Mouse (Mus musculus): ENCODE measurements around the gene Mboat1. TPM values are rescaled to one million over a fixed set of nuclear protein-coding genes. Genes with fewer than 3 reads are reported as not detected.

Gene Mboat1
- polyA plus RNA-seq, 1 experiment: 2.9 TPM

GRCm38 (mm10) chr13:30217588-30218371 is 81.5 kb downstream of the Mboat1 start:
- TF ChIP-seq POLR2A (IDR thresholded peaks at IDR 0.05; ENCODE audit: borderline replicate concordance, control insufficient read depth, low read depth, low read length): no peak
- TF ChIP-seq CTCF (IDR thresholded peaks at IDR 0.05; ENCODE audit: control insufficient read depth, insufficient read depth, low read length): no peak
- no peaks in the 10 kb centered on the region for H3K4me1 ChIP-seq (ENCODE audit: control insufficient read depth, insufficient read depth, low read length)
- no peak overlapping the region for H3K4me3 ChIP-seq (replicated peaks; ENCODE audit: control insufficient read depth, low read depth, low read length)
- 83% methylated on average over 12 of the region's 12 CpGs for WGBS
- H3K27ac ChIP-seq (ENCODE audit: control insufficient read depth, insufficient read depth, low read depth, low read length, poor library complexity): no peak overlapping the region

- H3K4me1 ChIP-seq (ENCODE audit: control insufficient read depth, insufficient read depth, low read length): no peaks in the 10 kb centered on the region
- H3K4me3 ChIP-seq (replicated peaks; ENCODE audit: control insufficient read depth, low read depth, low read length): no peak overlapping the region
- no peak overlapping the region for H3K27ac ChIP-seq (ENCODE audit: control insufficient read depth, insufficient read depth, low read depth, low read length, poor library complexity)
- 87% methylated on average over 7 of the region's 7 CpGs for WGBS
- TF ChIP-seq CTCF (IDR thresholded peaks at IDR 0.05; ENCODE audit: control insufficient read depth, insufficient read depth, low read length): no peak
- TF ChIP-seq POLR2A (IDR thresholded peaks at IDR 0.05; ENCODE audit: borderline replicate concordance, control insufficient read depth, low read depth, low read length): no peak
Measured at GRCm38 (mm10) chr13:30219597-30219996, 83.3 kb downstream of the Mboat1 start.

- H3K4me1 ChIP-seq (ENCODE audit: control insufficient read depth, insufficient read depth, low read length): no peaks in the 10 kb centered on the region
- H3K4me3 ChIP-seq (replicated peaks; ENCODE audit: control insufficient read depth, low read depth, low read length): no peak overlapping the region
- no peak overlapping the region for H3K27ac ChIP-seq (ENCODE audit: control insufficient read depth, insufficient read depth, low read depth, low read length, poor library complexity)
- 80% methylated on average over 3 of the region's 3 CpGs for WGBS
- no peak for TF ChIP-seq CTCF (IDR thresholded peaks at IDR 0.05; ENCODE audit: control insufficient read depth, insufficient read depth, low read length)
Measured at GRCm38 (mm10) chr13:30221316-30221715, 85.0 kb downstream of the Mboat1 start.

GRCm38 (mm10) chr13:30224114-30224513 is 87.8 kb downstream of the Mboat1 start:
- 78% methylated on average over 10 of the region's 10 CpGs for WGBS
- H3K4me3 ChIP-seq (replicated peaks; ENCODE audit: control insufficient read depth, low read depth, low read length): no peak overlapping the region
- H3K27ac ChIP-seq (ENCODE audit: control insufficient read depth, insufficient read depth, low read depth, low read length, poor library complexity): no peak overlapping the region
- no peak for TF ChIP-seq POLR2A (IDR thresholded peaks at IDR 0.05; ENCODE audit: borderline replicate concordance, control insufficient read depth, low read depth, low read length)
- TF ChIP-seq CTCF (IDR thresholded peaks at IDR 0.05; ENCODE audit: control insufficient read depth, insufficient read depth, low read length): no peak
- H3K4me1 ChIP-seq (ENCODE audit: control insufficient read depth, insufficient read depth, low read length): no peaks in the 10 kb centered on the region

GRCm38 (mm10) chr13:30224659-30225058 is 88.4 kb downstream of the Mboat1 start:
- Histone ChIP-seq H3K27ac (ENCODE audit: control insufficient read depth, insufficient read depth, low read depth, low read length, poor library complexity) (no peak overlapping the region), H3K4me3 (replicated peaks; ENCODE audit: control insufficient read depth, low read depth, low read length) (no peak overlapping the region), H3K4me1 (ENCODE audit: control insufficient read depth, insufficient read depth, low read length) (no peaks in the 10 kb centered on the region)
- 88% methylated on average over 6 of the region's 6 CpGs for WGBS
- TF ChIP-seq POLR2A (IDR thresholded peaks at IDR 0.05; ENCODE audit: borderline replicate concordance, control insufficient read depth, low read depth, low read length): no peak
- TF ChIP-seq CTCF (IDR thresholded peaks at IDR 0.05; ENCODE audit: control insufficient read depth, insufficient read depth, low read length): no peak

- TF ChIP-seq CTCF (IDR thresholded peaks at IDR 0.05; ENCODE audit: control insufficient read depth, insufficient read depth, low read length): no peak
- no peak for TF ChIP-seq POLR2A (IDR thresholded peaks at IDR 0.05; ENCODE audit: borderline replicate concordance, control insufficient read depth, low read depth, low read length)
- Histone ChIP-seq H3K4me1 (ENCODE audit: control insufficient read depth, insufficient read depth, low read length) (no peaks in the 10 kb centered on the region), H3K27ac (ENCODE audit: control insufficient read depth, insufficient read depth, low read depth, low read length, poor library complexity) (no peak overlapping the region), H3K4me3 (replicated peaks; ENCODE audit: control insufficient read depth, low read depth, low read length) (no peak overlapping the region)
- 64% methylated on average over 5 of the region's 5 CpGs for WGBS
Measured at GRCm38 (mm10) chr13:30228762-30229161, 92.5 kb downstream of the Mboat1 start.

- TF ChIP-seq POLR2A (IDR thresholded peaks at IDR 0.05; ENCODE audit: borderline replicate concordance, control insufficient read depth, low read depth, low read length) (no peak), CTCF (IDR thresholded peaks at IDR 0.05; ENCODE audit: control insufficient read depth, insufficient read depth, low read length) (no peak)
- Histone ChIP-seq H3K27ac (ENCODE audit: control insufficient read depth, insufficient read depth, low read depth, low read length, poor library complexity) (no peak overlapping the region), H3K4me3 (replicated peaks; ENCODE audit: control insufficient read depth, low read depth, low read length) (no peak overlapping the region), H3K4me1 (ENCODE audit: control insufficient read depth, insufficient read depth, low read length) (no peaks in the 10 kb centered on the region)
- 73% methylated on average over 9 of the region's 9 CpGs for WGBS
Measured at GRCm38 (mm10) chr13:30229625-30230139, 93.4 kb downstream of the Mboat1 start.

- no peak overlapping the region for H3K27ac ChIP-seq (ENCODE audit: control insufficient read depth, insufficient read depth, low read depth, low read length, poor library complexity)
- no peak overlapping the region for H3K4me3 ChIP-seq (replicated peaks; ENCODE audit: control insufficient read depth, low read depth, low read length)
- 76% methylated on average over 11 of the region's 11 CpGs for WGBS
- TF ChIP-seq CTCF (IDR thresholded peaks at IDR 0.05; ENCODE audit: control insufficient read depth, insufficient read depth, low read length) (no peak), POLR2A (IDR thresholded peaks at IDR 0.05; ENCODE audit: borderline replicate concordance, control insufficient read depth, low read depth, low read length) (no peak)
- H3K4me1 ChIP-seq (ENCODE audit: control insufficient read depth, insufficient read depth, low read length): no peaks in the 10 kb centered on the region
Measured at GRCm38 (mm10) chr13:30235056-30235750, 98.9 kb downstream of the Mboat1 start.

All from bone marrow, adult 2 months (tissue).